In the genomic region with DNA sequence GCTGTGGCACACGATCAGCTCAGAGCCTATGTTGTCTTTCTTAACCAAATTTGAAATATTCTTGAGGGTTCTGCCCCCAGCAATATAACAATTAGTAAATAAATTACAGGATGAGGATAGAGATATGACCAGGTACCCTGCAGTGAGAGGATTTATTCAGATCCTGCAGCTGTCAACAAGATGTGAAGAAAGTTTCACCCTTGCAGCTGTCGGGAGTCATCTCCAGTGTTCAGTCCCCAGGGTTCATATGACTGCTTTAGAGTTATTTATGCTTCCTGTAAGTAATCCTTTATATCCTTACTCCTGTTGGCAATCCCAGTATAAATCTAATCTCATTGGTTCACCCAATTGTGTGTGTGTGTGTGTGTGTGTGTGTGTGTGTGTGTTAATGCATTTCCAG, we compare ENCODE assay signal across 19 mouse cellular contexts.
"Had no signal": no experiment of that assay in that cellular context is flagged by ENCODE, and none has a peak within 500 bp of the region (broad histone marks: within the 10 kb centered on the region; RNA-seq: fewer than 3 reads in every experiment).

No protein-coding gene starts in this region.

- H3K4me1 ChIP-seq: liver, embryonic 15.5 days; lung, embryonic 15.5 days; megakaryocyte, embryonic 14.5 days; midbrain, embryonic 13.5 days; midbrain, embryonic 15.5 days; neural tube, embryonic 12.5 days; stomach, embryonic 15.5 days had no signal

- H3K4me3 ChIP-seq: liver, embryonic 15.5 days; lung, embryonic 15.5 days; megakaryocyte, embryonic 14.5 days; midbrain, embryonic 13.5 days; midbrain, embryonic 15.5 days; neural tube, embryonic 12.5 days; stomach, embryonic 15.5 days had no signal

- H3K36me3 ChIP-seq: liver, embryonic 15.5 days; lung, embryonic 15.5 days; midbrain, embryonic 13.5 days; midbrain, embryonic 15.5 days; neural tube, embryonic 12.5 days; stomach, embryonic 15.5 days had no signal

- H3K9me3 ChIP-seq: liver, embryonic 15.5 days; lung, embryonic 15.5 days; midbrain, embryonic 13.5 days; midbrain, embryonic 15.5 days; neural tube, embryonic 12.5 days; stomach, embryonic 15.5 days had no signal

- H3K9ac ChIP-seq: liver, embryonic 15.5 days; liver, postnatal 0 days; lung, embryonic 15.5 days; midbrain, embryonic 13.5 days; midbrain, embryonic 15.5 days; neural tube, embryonic 12.5 days; stomach, embryonic 15.5 days had no signal

- DNase-seq: liver, postnatal 0 days; lung, adult 2 months; lung, postnatal 14 days; lung, postnatal 36 days; right cerebral cortex, postnatal 14 days; thymus, adult 2 months; thymus, postnatal 25 days; thymus, postnatal 4 days had no signal

- H3K27me3 ChIP-seq: liver, embryonic 15.5 days; lung, embryonic 15.5 days; megakaryocyte, embryonic 14.5 days; midbrain, embryonic 13.5 days; midbrain, embryonic 15.5 days; neural tube, embryonic 12.5 days; stomach, embryonic 15.5 days had no signal

- ATAC-seq: liver, postnatal 0 days; lung, postnatal 0 days; midbrain, embryonic 13.5 days; midbrain, embryonic 15.5 days had no signal

- H3K4me2 ChIP-seq: liver, embryonic 15.5 days; lung, embryonic 15.5 days; midbrain, embryonic 11.5 days; midbrain, embryonic 13.5 days; midbrain, embryonic 15.5 days; neural tube, embryonic 12.5 days; stomach, embryonic 15.5 days had no signal

- H3K27ac ChIP-seq: liver, embryonic 15.5 days; lung, embryonic 15.5 days; macrophage; midbrain, embryonic 13.5 days; midbrain, embryonic 15.5 days; neural tube, embryonic 12.5 days; stomach, embryonic 15.5 days; stomach, postnatal 0 days had no signal
